Mouse (Mus musculus) right cerebral cortex, postnatal 10 days (tissue): ENCODE measurements at regions not wholly inside any gene's neighbourhood (a gene's known extent, or its start where the extent isn't known, plus 50 kb on each side); places are given as distances from the start of the nearest gene placed in this dataset.
"Not testable (repeated sequence)": the region's sequence is repeated elsewhere in the genome, so short reads cannot be mapped to it uniquely, and the experiment has no call there.

Experiments used
- DNase-seq, 2 experiments: peaks; one replicate each; pipeline ENCODE4 v3.0.0; 2021; ENCODE audit warnings: low spot score in 2 of 2

DNA sequence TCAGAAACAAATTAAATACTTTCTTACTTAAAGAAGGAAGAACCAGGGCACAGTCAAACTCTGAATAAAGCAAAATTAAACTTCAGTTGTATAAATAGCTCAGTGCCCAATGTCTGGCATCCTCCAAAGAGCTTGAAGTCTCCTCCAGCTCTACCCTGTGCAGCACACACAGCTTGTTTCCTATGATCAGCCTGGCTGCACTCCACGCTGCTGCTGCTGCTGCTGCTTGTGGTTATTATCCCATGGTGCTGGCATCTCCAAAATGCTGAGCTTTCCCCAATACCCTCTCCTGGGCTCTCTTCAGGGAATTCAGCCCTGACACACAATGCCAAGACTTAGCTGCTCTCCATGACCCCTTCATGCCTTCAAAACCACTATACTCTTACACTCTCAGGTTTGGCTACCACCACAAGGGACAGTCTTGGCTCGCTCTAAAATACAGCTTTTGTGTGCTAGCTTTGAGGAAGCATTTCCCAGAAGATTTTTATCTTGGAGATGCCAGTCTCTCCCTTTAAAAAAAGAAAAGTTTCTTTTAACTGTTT is 121.0 kb downstream of the Rab10 start:
- DNase-seq = not testable (repeated sequence)

DNA sequence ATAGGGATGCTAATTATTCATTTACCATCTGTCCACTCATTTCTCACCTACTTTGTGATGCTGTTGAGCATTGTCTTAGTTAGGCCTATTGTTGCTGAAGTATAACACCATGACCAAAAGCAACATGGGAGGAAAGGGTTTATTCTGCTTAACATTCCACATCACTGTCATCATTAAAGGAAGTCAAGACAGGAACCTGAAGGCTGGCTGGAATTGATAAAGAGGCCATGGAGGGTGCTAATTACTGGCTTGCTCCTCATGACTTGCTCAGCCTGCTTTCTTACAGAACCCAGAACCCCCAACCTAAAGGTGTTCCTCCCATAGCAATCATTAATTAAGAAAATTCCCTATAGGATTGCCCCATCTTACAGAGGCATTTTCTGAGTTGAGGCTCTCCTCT is 121.6 kb downstream of the Rab10 start:
- no peak for DNase-seq

DNA sequence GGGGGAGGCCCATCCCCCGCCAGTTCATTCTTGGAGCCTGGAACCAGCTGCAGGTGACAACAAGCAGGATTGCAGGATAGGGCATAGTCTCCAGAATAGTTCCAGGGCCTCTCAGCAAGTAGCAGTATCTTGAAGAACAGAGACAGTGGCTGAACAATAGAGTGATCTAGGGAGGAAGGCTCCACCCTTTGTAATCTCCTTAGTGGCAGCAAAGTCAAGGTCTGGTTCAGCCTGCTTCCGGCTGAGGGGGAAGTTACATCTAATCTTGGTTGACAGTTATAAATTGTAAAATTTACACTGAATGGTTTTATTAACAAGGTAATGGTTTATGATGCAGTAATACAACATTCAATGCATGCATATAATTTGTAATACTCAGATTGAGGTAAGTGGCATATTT is 136.4 kb downstream of the Rab10 start:
- no peak for DNase-seq

DNA sequence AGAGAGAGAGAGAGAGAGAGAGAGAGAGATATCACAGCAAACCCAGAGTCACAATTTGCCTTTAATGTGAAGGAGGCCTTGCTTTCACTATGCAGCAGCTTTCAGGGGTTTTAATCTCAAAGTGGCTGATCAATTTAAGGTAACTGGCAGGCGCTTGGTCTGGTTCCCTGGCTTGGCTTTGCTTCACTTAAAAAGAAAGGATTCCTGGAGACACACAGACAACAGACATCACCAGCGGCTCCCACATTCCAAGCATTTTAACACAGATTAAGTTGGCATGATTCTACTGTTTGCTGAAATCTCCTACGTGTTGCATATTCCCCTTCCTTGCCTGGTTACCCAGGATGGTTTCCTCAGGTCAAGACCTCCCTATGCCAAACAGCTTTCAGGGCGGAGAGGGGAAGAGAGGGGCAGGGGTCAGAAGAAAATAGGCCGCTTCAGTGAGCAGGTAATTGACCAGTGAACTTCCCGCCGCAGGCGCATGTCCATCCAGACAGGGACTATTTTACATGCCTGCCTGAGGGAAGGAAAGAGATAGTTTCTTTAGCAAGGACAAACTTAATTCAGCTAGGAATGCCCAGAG is 140.0 kb downstream of the Rab10 start:
- DNase-seq = not testable (repeated sequence)

DNA sequence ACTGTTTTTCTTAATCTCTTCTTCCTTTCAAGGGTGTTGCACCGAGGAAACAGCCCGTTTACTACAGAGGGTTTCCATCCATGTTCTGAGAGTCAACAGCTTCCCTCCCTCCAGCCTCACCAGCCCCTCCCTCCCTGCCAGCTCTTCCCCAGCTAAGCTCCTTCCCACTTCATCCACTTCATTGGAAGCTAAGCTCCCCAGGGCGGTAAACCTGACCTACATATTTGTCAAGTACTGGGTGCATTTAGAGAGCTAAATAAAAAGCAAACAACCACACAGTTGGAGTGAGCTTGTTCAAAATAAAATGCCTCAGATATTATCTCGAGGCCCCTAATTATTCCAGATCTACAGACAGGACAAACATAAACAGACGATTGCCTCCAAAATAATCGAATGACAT is 148.1 kb downstream of the Rab10 start:
- not testable (repeated sequence) for DNase-seq

DNA sequence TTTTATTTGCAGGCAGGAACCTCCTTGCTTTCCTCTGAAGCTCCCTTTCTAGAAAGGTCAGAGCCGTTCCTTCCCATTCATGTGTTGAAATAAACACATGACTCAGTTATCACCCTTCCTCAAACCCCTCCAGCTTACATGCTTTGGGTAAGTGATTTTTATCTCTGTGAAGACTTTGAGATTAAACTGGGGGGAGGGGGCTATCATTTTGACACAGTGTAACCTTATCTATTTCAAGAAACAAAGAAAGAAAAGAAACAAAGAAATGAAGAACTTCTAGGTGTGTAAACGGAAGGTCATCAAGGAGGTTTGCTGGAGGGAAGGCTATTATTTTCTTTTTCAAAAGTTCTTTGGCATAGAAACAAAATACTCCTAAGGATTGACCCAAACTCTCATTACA is 151.0 kb downstream of the Rab10 start:
- not testable (repeated sequence) for DNase-seq

DNA sequence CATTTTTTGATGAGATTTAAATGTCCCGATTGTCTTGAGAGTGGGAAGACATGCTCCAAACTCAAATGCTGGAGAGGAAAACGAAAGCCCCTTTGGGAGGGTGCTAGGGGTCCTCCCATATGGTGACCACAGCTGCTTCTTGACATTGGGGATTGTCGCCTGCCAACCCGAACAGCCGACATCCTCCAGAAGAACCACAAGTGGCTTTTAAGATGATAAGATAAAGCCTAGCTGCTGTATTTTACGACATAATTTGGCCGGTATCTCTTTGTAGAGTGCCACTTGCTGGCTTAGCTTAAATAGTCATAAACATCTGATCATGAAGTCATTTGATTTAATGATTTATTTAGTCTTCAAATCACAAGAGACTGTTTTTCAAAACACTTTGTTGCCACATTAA is 156.1 kb downstream of the Rab10 start:
- not testable (repeated sequence) for DNase-seq

DNA sequence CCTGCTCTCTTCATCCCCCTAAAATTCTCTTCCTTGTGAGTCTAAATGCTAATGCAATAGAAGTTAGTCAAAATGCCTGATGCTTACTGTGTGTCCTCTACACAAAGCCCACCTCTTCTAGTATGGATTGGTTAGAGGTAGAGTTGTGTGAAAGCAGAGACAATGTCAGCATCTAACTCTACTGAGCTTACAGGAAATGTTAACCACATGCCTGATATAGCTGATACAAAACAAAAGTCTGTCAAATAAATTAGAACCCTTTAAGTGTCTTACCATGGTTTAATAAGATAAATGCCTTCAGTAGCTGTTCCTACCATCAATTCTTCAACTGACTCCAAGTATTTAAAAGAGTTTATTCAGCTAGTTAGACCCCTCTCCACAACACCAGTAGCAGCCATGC is 177.2 kb downstream of the Rab10 start:
- not testable (repeated sequence) for DNase-seq

DNA sequence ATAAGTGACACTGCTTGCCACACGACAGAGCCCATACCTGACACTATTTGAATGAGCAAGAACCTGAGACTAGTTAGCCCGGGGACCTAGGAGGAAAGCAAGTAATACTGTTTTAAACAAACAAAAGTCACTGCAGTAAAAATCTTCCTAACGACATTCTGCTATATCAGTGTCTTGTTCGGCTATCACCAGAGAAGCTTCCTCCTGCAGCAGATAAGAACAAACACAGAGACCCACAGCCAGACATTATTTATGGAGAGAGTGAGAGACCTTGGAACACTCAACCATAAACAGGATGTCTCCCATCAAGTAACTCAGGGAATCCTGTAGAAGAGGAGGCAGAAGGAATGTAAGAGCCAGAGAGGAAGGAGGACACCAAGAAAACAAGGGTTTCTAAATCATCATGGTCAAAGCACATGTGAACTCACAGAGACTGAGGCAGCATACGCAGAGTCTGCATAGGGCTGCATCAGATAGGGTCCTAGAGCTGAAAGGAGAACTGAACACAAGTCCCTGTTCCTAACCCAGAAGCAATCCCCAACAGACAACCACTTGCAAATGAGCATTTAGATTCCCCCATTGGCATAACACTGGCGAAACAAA is 178.5 kb downstream of the Rab10 start:
- not testable (repeated sequence) for DNase-seq

DNA sequence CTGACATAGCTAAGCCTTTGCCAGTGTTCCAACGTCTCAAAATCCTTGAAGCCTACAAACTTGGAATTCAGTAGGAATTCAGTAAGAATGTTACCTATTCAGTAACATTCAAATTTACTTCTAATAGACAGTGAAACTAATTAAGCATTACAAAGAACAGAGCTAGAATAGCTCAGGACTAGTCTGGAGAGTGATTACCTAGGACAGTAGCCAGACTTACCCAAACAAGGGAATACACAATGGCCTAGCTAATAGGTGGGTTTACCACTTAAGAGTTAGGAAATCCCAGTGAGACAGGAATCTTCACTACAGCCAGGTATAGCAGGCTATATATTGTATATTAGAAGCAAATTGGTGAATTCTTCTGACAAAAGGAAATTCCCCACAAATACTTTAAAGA is 182.4 kb downstream of the Rab10 start:
- not testable (repeated sequence) for DNase-seq

DNA sequence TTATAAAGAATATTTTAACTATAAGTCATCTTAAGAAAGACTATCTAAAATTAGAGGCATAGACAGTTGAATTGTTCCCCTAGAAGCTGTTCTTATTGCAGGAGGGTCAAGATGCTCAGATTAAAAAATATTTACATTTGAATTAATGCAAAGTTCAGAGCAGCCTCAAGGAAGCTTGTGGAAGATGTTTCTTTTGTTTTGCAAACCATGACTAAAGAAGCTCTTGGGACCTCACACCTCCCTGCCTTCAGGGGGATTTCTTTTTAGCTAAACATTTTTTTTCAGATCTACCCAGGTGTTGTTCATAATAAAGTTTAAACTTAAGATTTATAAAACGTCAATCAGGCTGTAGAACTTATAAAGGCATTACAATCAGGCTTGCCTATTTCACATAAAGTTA is 185.7 kb downstream of the Rab10 start:
- DNase-seq = no peak

DNA sequence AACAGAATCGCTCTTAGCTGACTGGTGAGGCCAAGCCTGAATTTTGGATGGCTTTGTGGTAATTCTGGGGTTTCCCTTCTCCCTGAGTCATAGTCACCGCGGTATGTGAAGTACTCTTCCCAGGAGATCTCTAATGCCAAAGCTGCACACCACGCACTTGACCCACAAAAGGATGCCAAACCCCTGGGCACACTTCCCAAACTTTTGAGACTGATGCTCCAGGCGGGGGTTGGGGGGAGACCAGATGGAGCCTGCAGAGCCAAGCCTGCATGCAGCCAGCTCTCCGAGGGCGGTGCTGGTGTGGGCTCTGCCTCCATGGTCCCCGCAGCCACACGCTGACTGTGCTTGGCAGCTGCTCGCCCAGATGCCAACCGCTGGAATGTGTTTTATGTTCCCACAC is 199.2 kb downstream of the Rab10 start:
- DNase-seq = not testable (repeated sequence)

DNA sequence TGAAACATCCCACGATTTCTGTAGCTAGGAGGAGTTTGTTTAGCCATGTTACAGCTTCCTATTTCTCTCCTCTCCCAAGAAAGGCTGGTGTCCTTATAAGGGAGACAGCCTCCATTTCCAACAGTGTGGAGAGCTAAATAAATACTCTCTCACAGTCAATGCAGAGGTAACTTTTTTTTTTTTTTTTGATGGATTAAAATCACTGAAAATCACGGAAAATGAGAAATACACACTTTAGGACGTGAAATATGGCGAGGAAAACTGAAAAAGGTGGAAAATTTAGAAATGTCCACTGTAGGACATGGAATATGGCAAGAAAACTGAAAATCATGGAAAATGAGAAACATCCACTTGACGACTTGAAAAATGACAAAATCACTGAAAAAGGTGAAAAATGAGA is 200.1 kb downstream of the Rab10 start:
- peak; percentile 23 to 79 for DNase-seq

DNA sequence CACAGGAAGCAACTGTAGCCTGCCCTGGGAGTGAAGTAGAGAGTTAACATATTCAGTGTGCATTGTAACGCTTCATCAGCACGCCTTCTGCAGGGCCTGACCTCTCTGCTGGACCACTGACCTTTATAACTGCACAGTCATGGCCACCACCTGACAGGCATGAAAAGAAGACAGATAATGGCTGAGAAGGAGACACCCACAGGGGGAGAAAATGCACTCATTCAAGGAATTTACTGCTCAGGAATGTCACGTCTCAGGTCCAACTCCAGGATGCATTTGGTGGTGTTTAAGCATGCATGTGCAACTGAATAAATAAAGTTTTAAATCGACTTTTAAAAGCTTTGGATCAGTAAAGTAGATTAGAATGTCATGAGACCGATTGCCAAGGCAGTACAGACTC is 207.8 kb downstream of the Rab10 start:
- DNase-seq = not testable (repeated sequence)

DNA sequence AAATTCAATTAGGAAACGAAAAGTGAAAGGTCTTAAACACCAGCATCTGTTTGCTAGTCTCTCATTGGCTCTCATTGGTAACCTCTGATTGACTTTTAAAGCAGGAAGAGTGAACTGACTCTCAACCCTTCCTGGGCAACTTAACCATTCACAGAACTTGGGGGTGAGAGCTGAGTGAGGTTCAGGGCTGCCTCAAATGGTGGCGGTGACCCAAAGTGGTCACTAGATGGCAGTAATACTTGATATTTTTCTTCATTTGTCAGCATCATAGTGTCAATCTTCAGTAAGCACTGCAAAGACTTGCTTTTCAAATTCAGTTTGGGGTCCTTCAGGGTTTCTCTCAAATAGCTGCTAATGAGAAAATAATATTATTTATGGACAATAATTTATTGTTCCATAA is 211.6 kb downstream of the Rab10 start:
- DNase-seq = peak; percentile 39 to 55

DNA sequence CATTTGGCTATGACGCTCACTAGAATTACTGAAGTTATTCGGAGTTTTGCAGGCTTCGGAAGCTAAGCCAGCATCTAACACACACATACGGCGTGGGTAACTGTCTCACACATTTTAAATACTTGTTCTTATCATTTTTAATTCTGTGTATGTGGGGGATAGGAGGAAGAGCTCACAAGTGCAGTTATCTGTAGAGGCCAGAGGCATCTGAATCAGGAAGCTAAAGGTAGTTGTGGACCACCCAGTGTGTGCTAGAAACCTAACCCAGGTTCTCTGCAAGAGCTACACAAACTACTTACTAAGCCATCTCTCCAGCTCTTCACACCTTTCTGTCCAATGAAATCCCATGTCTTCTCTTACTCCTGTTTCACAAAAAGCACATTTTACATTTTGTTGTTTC is 215.3 kb downstream of the Rab10 start:
- no peak for DNase-seq

DNA sequence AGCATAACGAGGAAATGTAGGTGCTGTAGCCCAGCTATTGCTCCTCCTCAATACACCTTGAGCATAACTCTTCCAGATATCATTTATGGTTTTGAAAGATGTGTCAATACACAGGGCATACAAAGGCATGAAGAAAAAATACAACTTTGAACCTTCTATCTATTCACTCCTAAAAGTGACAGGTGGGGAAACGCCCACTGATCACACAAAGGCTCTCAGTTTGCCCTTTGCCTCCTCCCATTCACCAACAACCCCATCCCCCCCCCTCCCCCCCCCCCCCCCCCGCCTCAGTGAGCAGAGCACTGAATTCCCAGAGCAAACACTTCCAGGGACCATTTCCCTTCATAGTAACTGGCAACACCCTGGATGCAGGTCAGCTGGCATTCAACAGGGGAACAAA is 216.8 kb downstream of the Rab10 start:
- DNase-seq = not testable (repeated sequence)

DNA sequence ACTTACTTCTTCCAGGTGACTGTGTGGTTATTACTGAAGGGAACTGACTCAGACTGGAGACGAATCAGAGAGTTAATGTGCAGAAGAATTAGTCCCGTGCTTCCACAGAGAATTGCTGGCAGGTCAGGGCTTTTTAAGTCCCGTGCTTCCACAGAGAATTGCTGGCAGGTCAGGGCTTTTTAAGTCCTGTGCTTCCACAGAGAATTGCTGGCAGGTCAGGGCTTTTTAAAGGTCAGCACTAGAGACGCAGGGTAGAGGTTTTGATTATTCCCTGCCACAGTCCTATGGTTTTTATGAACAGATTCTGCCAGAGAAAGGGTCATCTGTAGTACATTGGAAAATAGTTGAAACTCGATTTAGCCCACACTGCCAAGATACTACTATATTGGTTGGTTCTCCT is 260.2 kb downstream of the Rab10 start:
- DNase-seq = not testable (repeated sequence)

DNA sequence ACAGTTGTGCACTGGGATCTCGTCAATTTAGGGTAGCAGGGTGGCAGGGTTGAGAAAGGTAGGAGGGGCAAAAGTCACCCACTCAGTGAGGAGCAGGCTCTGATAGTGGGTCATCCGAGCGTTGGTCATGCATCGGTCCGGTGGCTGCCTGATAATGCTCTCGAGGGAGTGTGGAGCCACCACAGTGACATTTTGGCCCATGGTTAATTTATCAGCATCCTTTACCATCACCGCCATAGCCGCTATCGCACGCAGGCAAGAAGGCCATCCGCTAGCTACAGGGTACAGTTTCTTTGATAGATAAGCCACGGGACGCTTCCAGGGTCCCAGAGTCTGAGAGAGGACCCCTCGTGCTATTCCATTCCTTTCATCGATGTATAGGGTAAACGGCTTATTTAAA is 291.3 kb downstream of the Rab10 start:
- DNase-seq = not testable (repeated sequence)

DNA sequence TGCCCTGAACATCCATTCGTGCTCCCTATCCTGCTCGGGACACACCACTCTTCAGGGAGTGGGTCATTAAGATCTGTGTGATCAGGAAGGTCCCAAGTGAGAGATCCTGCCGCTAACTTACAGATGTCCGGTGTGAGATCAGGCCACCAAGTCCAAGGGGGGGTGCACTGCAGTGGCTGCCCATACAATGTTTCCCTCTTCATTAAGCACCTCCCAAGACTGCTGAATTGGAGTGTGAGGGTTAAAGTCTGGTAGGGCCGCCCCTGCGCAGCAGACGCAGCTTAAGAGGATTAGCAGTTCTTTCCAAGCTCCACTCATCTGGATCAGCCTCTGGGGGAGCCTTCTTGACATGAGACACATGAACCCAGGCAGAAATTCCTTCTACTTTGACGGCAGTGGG is 293.0 kb downstream of the Rab10 start:
- DNase-seq = not testable (repeated sequence)
